Mouse (Mus musculus): ENCODE results near the gene Pelp1.

- no peak for TF ChIP-seq CTCF (IDR thresholded peaks at IDR 0.05; ENCODE audit: extremely low read depth, insufficient read depth, insufficient read length, insufficient replicate concordance)
- no peak for TF ChIP-seq POLR2A (IDR thresholded peaks at IDR 0.05; ENCODE audit: low read depth, low read length)
Measured at GRCm38 (mm10) chr11:70389421-70389820, 20.4 kb downstream of the Pelp1 start.

All from spleen, adult 2 months (tissue).